Mouse (Mus musculus) MEL (cell line): ENCODE results near the gene Kidins220. TPM values are rescaled to one million over a fixed set of nuclear protein-coding genes. Genes with fewer than 3 reads are reported as not detected.

Source experiments
- DNase-seq: peaks from one replicate; pipeline ENCODE4 v3.0.0; 2011; ENCODE audit warnings: low read depth, low spot score
- H3K27ac ChIP-seq: 2 replicates; pipeline ENCODE4 v1.5.1; 2012; ENCODE audit warnings: low read depth, mild to moderate bottlenecking, control low read depth, low read length, moderate library complexity; ENCODE audit not compliant: control insufficient read depth
- H3K27me3 ChIP-seq, 2 experiments: fragments of 150-350 bp in 1 of 2; sonication (generic) in 1 of 2; 2 replicates each; pipeline ENCODE4 v1.6.1; 2012; ENCODE audit warnings: low read length in 2 of 2, mild to moderate bottlenecking in 2 of 2, improper control_type of control experiment in 1 of 2, moderate library complexity in 1 of 2; ENCODE audit not compliant: insufficient read depth in 2 of 2, control insufficient read depth in 1 of 2
- H3K36me3 ChIP-seq, 2 experiments: 2 replicates each; pipeline ENCODE4 v1.6.1; 2012 to 2014; ENCODE audit warnings: low read length in 2 of 2, improper control_type of control experiment in 1 of 2, inconsistent platforms in 1 of 2, mild to moderate bottlenecking in 1 of 2; ENCODE audit not compliant: insufficient read depth in 2 of 2, control insufficient read depth in 1 of 2
- H3K4me1 ChIP-seq, 2 experiments: fragments of 150-350 bp in 1 of 2; sonication (generic) in 1 of 2; 2 replicates each; pipeline ENCODE4 v1.6.1; 2012; ENCODE audit warnings: low read length in 2 of 2, improper control_type of control experiment in 1 of 2, mild to moderate bottlenecking in 1 of 2; ENCODE audit not compliant: insufficient read depth in 2 of 2, control insufficient read depth in 1 of 2
- H3K4me3 ChIP-seq, 2 experiments: fragments of 150-350 bp in 1 of 2; sonication (generic) in 1 of 2; 2 replicates each; pipeline ENCODE4 v1.5.1; 2012; ENCODE audit warnings: low read depth in 2 of 2, low read length in 2 of 2, mild to moderate bottlenecking in 2 of 2, moderate library complexity in 2 of 2, control low read depth in 1 of 2, improper control_type of control experiment in 1 of 2; ENCODE audit not compliant: control insufficient read depth in 1 of 2, insufficient read depth in 1 of 2
- H3K79me2 ChIP-seq: 2 replicates; pipeline ENCODE4 v1.6.1; 2012; ENCODE audit warnings: mild to moderate bottlenecking, low read length, moderate library complexity; ENCODE audit not compliant: control insufficient read depth, poor library complexity, insufficient read depth
- H3K9ac ChIP-seq: 2 replicates; pipeline ENCODE4 v1.6.1; 2012; ENCODE audit warnings: low read depth, mild to moderate bottlenecking, control low read depth, low read length, moderate library complexity; ENCODE audit not compliant: control insufficient read depth, poor library complexity, severe bottlenecking
- H3K9me3 ChIP-seq: fragments of 150-350 bp; sonication (generic); replicated peaks from 2 replicates; pipeline ENCODE4 v1.6.1; 2012; ENCODE audit warnings: mild to moderate bottlenecking, low read length, improper control_type of control experiment, moderate library complexity; ENCODE audit not compliant: insufficient read depth
- BHLHE40 ChIP-seq: IDR thresholded peaks from 2 replicates; pipeline ENCODE4 v1.6.1; 2012; ENCODE audit warnings: low read depth, mild to moderate bottlenecking, inconsistent platforms, low read length, improper control_type of control experiment, borderline replicate concordance
- E2F4 ChIP-seq: IDR thresholded peaks from 2 replicates; pipeline ENCODE4 v1.6.1; 2011; ENCODE audit warnings: low read depth, low read length, improper control_type of control experiment, borderline replicate concordance
- ETS1 ChIP-seq: IDR thresholded peaks from 2 replicates; pipeline ENCODE4 v1.6.1; 2012; ENCODE audit warnings: low read depth, mild to moderate bottlenecking, inconsistent platforms, low read length, improper control_type of control experiment, moderate library complexity
- HCFC1 ChIP-seq: IDR thresholded peaks from 2 replicates; pipeline ENCODE4 v1.6.1; 2012; ENCODE audit warnings: low read depth, mild to moderate bottlenecking, inconsistent platforms, low read length, improper control_type of control experiment, moderate library complexity
- MAFK ChIP-seq: IDR thresholded peaks from 2 replicates; pipeline ENCODE4 v1.6.1; 2011; ENCODE audit warnings: low read depth, mild to moderate bottlenecking, low read length, improper control_type of control experiment, borderline replicate concordance
- MAX ChIP-seq: IDR thresholded peaks from 2 replicates; pipeline ENCODE4 v1.6.1; 2011; ENCODE audit warnings: low read length, improper control_type of control experiment
- MYB ChIP-seq: IDR thresholded peaks from 2 replicates; pipeline ENCODE4 v1.6.1; 2011; ENCODE audit warnings: mild to moderate bottlenecking, low read depth, low read length, improper control_type of control experiment
- MYC ChIP-seq: IDR thresholded peaks from 2 replicates; pipeline ENCODE4 v1.6.1; 2011; ENCODE audit warnings: low read depth, mild to moderate bottlenecking, low read length, improper control_type of control experiment, moderate library complexity
- POLR2A ChIP-seq, 2 experiments: IDR thresholded peaks; 2 replicates each; pipeline ENCODE4 v1.6.1; 2011 to 2012; ENCODE audit warnings: low read length in 2 of 2, mild to moderate bottlenecking in 2 of 2, control low read depth in 1 of 2, improper control_type of control experiment in 1 of 2, low read depth in 1 of 2, moderate library complexity in 1 of 2; ENCODE audit not compliant: control insufficient read depth in 1 of 2, insufficient read depth in 1 of 2, poor library complexity in 1 of 2
- POLR2AphosphoS5 ChIP-seq: IDR thresholded peaks from 2 replicates; pipeline ENCODE4 v1.6.1; 2012; ENCODE audit warnings: low read depth, borderline replicate concordance, mild to moderate bottlenecking, inconsistent platforms, low read length, moderate library complexity, mixed read lengths
- RAD21 ChIP-seq: IDR thresholded peaks from 2 replicates; pipeline ENCODE4 v1.6.1; 2011; ENCODE audit warnings: mild to moderate bottlenecking, low read depth, low read length, improper control_type of control experiment
- SIN3A ChIP-seq: IDR thresholded peaks from 2 replicates; pipeline ENCODE4 v1.6.1; 2012; ENCODE audit warnings: low read length, improper control_type of control experiment, inconsistent platforms
- TBP ChIP-seq: IDR thresholded peaks from 2 replicates; pipeline ENCODE4 v1.8.0; 2011; ENCODE audit warnings: low read depth, low read length, improper control_type of control experiment
- USF1 ChIP-seq: IDR thresholded peaks from 2 replicates; pipeline ENCODE4 v1.6.1; 2014; ENCODE audit warnings: low read depth, mild to moderate bottlenecking, inconsistent platforms, low read length, improper control_type of control experiment, moderate library complexity
- USF2 ChIP-seq, 2 experiments: IDR thresholded peaks; 2 replicates each; pipeline ENCODE4 v1.6.1; 2011 to 2012; ENCODE audit warnings: improper control_type of control experiment in 2 of 2, low read length in 2 of 2, borderline replicate concordance in 1 of 2, inconsistent platforms in 1 of 2, low read depth in 1 of 2, mild to moderate bottlenecking in 1 of 2; ENCODE audit not compliant: insufficient read depth in 1 of 2
- ZMIZ1 ChIP-seq: IDR thresholded peaks from 2 replicates; pipeline ENCODE4 v1.6.1; 2012; ENCODE audit warnings: low read depth, mild to moderate bottlenecking, inconsistent platforms, low read length, improper control_type of control experiment, moderate library complexity
- polyA plus RNA-seq, 2 experiments: library from polyadenylated mRNA; stranded (reverse) in 1 of 2; unstranded in 1 of 2; fragments of >175 nt in 1 of 2; fragments of >200 nt in 1 of 2; gene quantifications; 2 replicates each; pipeline versions ENCODE4 v1.2.1 to v1.2.4; 2012; ENCODE audit warnings: low replicate concordance in 2 of 2, low read depth in 1 of 2; ENCODE audit not compliant: insufficient read length in 2 of 2, insufficient read depth in 1 of 2, missing spikeins in 1 of 2
- total RNA-seq: library from RNA; depleted of rRNA; stranded (reverse); fragments of 300-350 nt; gene quantifications from 2 replicates; pipeline ENCODE4 v1.2.3, GENCODE M21; 2012

Gene Kidins220
- total and polyA plus RNA-seq, 3 experiments: 26.2 to 124 (median 29.2) TPM

GRCm38 (mm10) chr12:25100411-25101217, 125.9 kb downstream of the Kidins220 start:
- peaks cover 4% of the 10 kb centered on the region for H3K79me2 ChIP-seq
- no peak for DNase-seq
- H3K9ac ChIP-seq: no peak overlapping the region
- H3K4me3 ChIP-seq: no peak overlapping the region
- H3K27ac ChIP-seq: no peak overlapping the region
- TF ChIP-seq E2F4: no peak
- no peak for TF ChIP-seq MYC
- no peak for TF ChIP-seq HCFC1
- no peak for TF ChIP-seq RAD21
- TF ChIP-seq ETS1: no peak
- TF ChIP-seq POLR2A (IDR thresholded peaks at IDR 0.05; ENCODE audit: control insufficient read depth in 1 of 2, insufficient read depth in 1 of 2, low read depth in 1 of 2, low read length in 2 of 2, poor library complexity in 1 of 2): no peak
- TF ChIP-seq POLR2AphosphoS5: no peak
- no peak for TF ChIP-seq MYB
- TF ChIP-seq USF2 (IDR thresholded peaks at IDR 0.05; ENCODE audit: borderline replicate concordance in 1 of 2, insufficient read depth in 1 of 2, low read depth in 1 of 2, low read length in 2 of 2): no peak
- TF ChIP-seq MAX: no peak
- TF ChIP-seq SIN3A: no peak
- TF ChIP-seq TBP: no peak
- no peak for TF ChIP-seq MAFK
- no peak for TF ChIP-seq USF1
- TF ChIP-seq BHLHE40: no peak
- TF ChIP-seq, all 39 proteins: peak for 0
- Histone ChIP-seq H3K36me3 (peaks cover 0 to 3% of the 10 kb centered on the region in 2 experiments; a peak in 1 of 4 replicates), H3K4me1 (peaks cover 0 to 2% of the 10 kb centered on the region in 2 experiments; a peak in 1 of 4 replicates), H3K27me3 (0 out of 4 replicates have a peak, but pooled peaks cover 0 to 1% of the 10 kb centered on the region in 2 experiments), H3K9me3 (no peaks in the 10 kb centered on the region)

- H3K9ac ChIP-seq: no peak overlapping the region
- H3K27ac ChIP-seq: no peak overlapping the region
- no peak for DNase-seq
- H3K9me3 ChIP-seq: no peaks in the 10 kb centered on the region
- H3K36me3 ChIP-seq: peaks cover 0 to 3% of the 10 kb centered on the region in 2 experiments; a peak in 1 of 4 replicates
- TF ChIP-seq SIN3A: no peak
- no peak for TF ChIP-seq ZMIZ1
- H3K4me1 ChIP-seq: peaks cover 0 to 2% of the 10 kb centered on the region in 2 experiments; a peak in 1 of 4 replicates
- peaks cover 1 to 4% of the 10 kb centered on the region in 2 experiments; a peak in 1 of 4 replicates for H3K27me3 ChIP-seq
- H3K79me2 ChIP-seq: peaks cover 2% of the 10 kb centered on the region; the same call in 1 of the 2 replicates
- H3K4me3 ChIP-seq: no peak overlapping the region
Observed at GRCm38 (mm10) chr12:25101389-25101788, 126.7 kb downstream of the Kidins220 start.
